Comparison of ENCODE assay signal across 16 mouse cellular contexts in the genomic region with DNA sequence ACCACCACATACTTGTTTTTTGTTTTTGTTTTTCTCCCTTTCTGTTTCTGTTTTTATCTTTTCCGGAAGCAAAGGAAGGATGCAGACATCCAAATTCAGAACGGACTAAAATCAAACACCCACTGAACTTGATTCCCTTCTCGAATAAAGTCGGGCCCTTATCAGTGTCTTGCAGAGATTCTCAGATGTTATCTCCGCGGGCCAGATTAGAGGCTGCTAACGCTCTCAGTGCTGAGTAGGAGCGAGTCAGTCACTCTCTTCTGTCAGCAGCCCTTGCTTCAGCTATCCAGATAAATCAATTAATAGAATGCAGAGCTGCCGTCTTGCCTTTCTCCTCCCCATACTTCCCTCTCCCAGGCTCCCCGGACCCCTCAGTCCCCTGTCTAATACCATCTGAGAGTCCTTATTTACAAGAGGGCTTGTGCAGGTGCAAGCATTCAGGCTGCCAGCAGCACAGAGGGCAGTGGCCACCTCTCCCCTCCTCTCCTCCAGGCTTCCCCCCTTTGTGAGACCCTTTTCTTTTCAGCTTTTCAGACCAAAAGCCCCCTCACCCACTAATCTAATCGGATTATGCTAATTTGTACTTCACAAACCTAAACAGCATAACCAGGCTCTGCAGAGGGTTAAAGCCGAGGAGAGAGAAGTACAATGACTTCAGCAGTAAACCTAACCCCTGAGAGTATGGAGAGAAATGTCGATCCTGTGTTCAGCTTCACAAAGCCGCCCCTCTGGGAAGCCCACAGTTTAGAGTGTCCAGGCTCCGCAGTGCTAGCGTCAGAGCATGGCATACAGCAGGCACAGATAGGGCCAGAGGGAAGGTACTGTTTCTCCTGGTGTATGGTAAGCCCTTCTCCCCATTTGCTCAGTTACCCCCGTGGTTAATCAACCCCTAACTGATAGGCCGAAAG. TPM values are rescaled to one million over a fixed set of nuclear protein-coding genes. Genes with fewer than 3 reads are reported as not detected.
DNase-seq lines count a peak whose midpoint lies in the region; ATAC-seq and TF ChIP-seq lines count a peak whose summit lies in the region.
"Had no signal": no experiment of that assay in that cellular context is flagged by ENCODE, and none has a peak within 500 bp of the region (broad histone marks: within the 10 kb centered on the region; RNA-seq: fewer than 3 reads in every experiment).

No protein-coding gene starts in this region.

- intact Hi-C loops in left cerebral cortex, adult 2 months (cut with DNase I), result no loop called here

- no peaks in the 10 kb centered on the region for H3K27me3 ChIP-seq in neural tube, embryonic 11.5 days (ENCODE audit: control insufficient read depth, insufficient read depth, low read length)
- H3K27me3 ChIP-seq in neural tube, embryonic 15.5 days (replicated peaks), result no peaks in the 10 kb centered on the region
- H3K27me3 ChIP-seq in forebrain, embryonic 11.5 days (ENCODE audit: control insufficient read depth, insufficient read depth, low read length), result no peaks in the 10 kb centered on the region
- no peaks in the 10 kb centered on the region for H3K27me3 ChIP-seq in hindbrain, postnatal 0 days (ENCODE audit: insufficient read depth, low read length)
- H3K27me3 ChIP-seq: megakaryocyte, embryonic 14.5 days had no signal

- H3K27ac ChIP-seq in neural tube, embryonic 11.5 days (ENCODE audit: low read depth, low read length), result no peak overlapping the region
- H3K27ac ChIP-seq in neural tube, embryonic 15.5 days (replicated peaks), result no peak overlapping the region
- H3K27ac ChIP-seq in forebrain, embryonic 11.5 days (ENCODE audit: low read depth, low read length), result peak overlapping the region; percentile 61; the same call in 1 of the 2 replicates
- H3K27ac ChIP-seq in hindbrain, postnatal 0 days, result no peak overlapping the region
- H3K27ac ChIP-seq in left cerebral cortex, adult 2 months, result no peak overlapping the region
- H3K27ac ChIP-seq: limb, embryonic 12.5 days had no signal

- no peak for TF ChIP-seq CTCF in hindbrain, postnatal 0 days (IDR thresholded peaks at IDR 0.05; ENCODE audit: low read depth)
- no peak for TF ChIP-seq CTCF in left cerebral cortex, adult 2 months (IDR thresholded peaks at IDR 0.05)

- peak overlapping the region; percentile 14; the same call in 1 of the 2 replicates for H3K4me2 ChIP-seq in neural tube, embryonic 11.5 days (ENCODE audit: low read depth)
- no peak overlapping the region for H3K4me2 ChIP-seq in neural tube, embryonic 15.5 days
- peak overlapping the region; percentile 19 for H3K4me2 ChIP-seq in forebrain, embryonic 11.5 days (ENCODE audit: low read depth, low read length, severe bottlenecking)
- H3K4me2 ChIP-seq in hindbrain, postnatal 0 days (ENCODE audit: low read depth, low read length), result peak overlapping the region; percentile 8; the same call in 1 of the 2 replicates
- H3K4me2 ChIP-seq: limb, embryonic 12.5 days; lung, embryonic 14.5 days had no signal

- no peak overlapping the region; the same call in 1 of the 2 replicates for H3K9ac ChIP-seq in neural tube, embryonic 11.5 days (ENCODE audit: low read length)
- H3K9ac ChIP-seq in neural tube, embryonic 15.5 days (replicated peaks), result no peak overlapping the region
- peak overlapping the region; percentile 1; the same call in 1 of the 2 replicates for H3K9ac ChIP-seq in forebrain, embryonic 11.5 days (ENCODE audit: low read length)
- H3K9ac ChIP-seq in hindbrain, postnatal 0 days (replicated peaks; ENCODE audit: low read length), result no peak overlapping the region
- H3K9ac ChIP-seq: limb, embryonic 12.5 days; lung, embryonic 14.5 days had no signal

- no peaks in the 10 kb centered on the region for H3K9me3 ChIP-seq in neural tube, embryonic 11.5 days (ENCODE audit: control insufficient read depth, low read length)
- no peaks in the 10 kb centered on the region for H3K9me3 ChIP-seq in neural tube, embryonic 15.5 days (replicated peaks)
- no peaks in the 10 kb centered on the region for H3K9me3 ChIP-seq in forebrain, embryonic 11.5 days (ENCODE audit: control insufficient read depth, low read length)
- no peaks in the 10 kb centered on the region for H3K9me3 ChIP-seq in hindbrain, postnatal 0 days (ENCODE audit: low read length)
- H3K9me3 ChIP-seq: limb, embryonic 12.5 days; megakaryocyte, embryonic 14.5 days had no signal

- 32% methylated on average over 18 of the region's 18 CpGs for WGBS in neural tube, embryonic 11.5 days
- WGBS in neural tube, embryonic 15.5 days, result 24% methylated on average over 18 of the region's 18 CpGs
- 3% methylated on average over 18 of the region's 18 CpGs for WGBS in forebrain, embryonic 11.5 days
- 16% methylated on average over 18 of the region's 18 CpGs for WGBS in hindbrain, postnatal 0 days

- ATAC-seq in neural tube, embryonic 11.5 days (ENCODE audit: insufficient read depth, low FRiP score, low TSS enrichment), result peak; percentile 53
- ATAC-seq in neural tube, embryonic 15.5 days (ENCODE audit: low FRiP score), result no peak
- ATAC-seq in forebrain, embryonic 11.5 days (replicated peaks; ENCODE audit: low FRiP score), result peak; percentile 91
- 0 out of 2 replicates have a peak, but pooled peaks have one; percentile 43 for ATAC-seq in hindbrain, postnatal 0 days

- no peak for DNase-seq in neural tube, embryonic 11.5 days (ENCODE audit: low spot score)
- DNase-seq in forebrain, embryonic 11.5 days (ENCODE audit: low spot score), result peak; percentile 69
- no peak for DNase-seq in hindbrain, postnatal 0 days (ENCODE audit: low spot score)
- DNase-seq in right cerebral cortex, postnatal 25 days, result no peak
- DNase-seq in left cerebral cortex, adult 2 months (ENCODE audit: extremely low spot score in 1 of 2, low spot score in 2 of 2), result no peak
- no peak for DNase-seq in thymus, postnatal 0 days (ENCODE audit: low spot score)
- DNase-seq: cerebellum, postnatal 10 days; gastrocnemius, postnatal 36 days; kidney, adult 9 months; layer of hippocampus, adult 9-11 months; lung, embryonic 14.5 days; thymus, adult 2 months had no signal

- peaks cover 4% of the 10 kb centered on the region; the same call in 1 of the 2 replicates for H3K4me1 ChIP-seq in neural tube, embryonic 11.5 days (ENCODE audit: control insufficient read depth, insufficient read depth, low read length)
- H3K4me1 ChIP-seq in neural tube, embryonic 15.5 days, result peaks cover 10% of the 10 kb centered on the region; the same call in 1 of the 2 replicates
- peaks cover 11% of the 10 kb centered on the region; the same call in 1 of the 2 replicates for H3K4me1 ChIP-seq in forebrain, embryonic 11.5 days (replicated peaks; ENCODE audit: control insufficient read depth, insufficient read depth, low read length)
- H3K4me1 ChIP-seq in hindbrain, postnatal 0 days (ENCODE audit: insufficient read depth, low read length), result no peaks in the 10 kb centered on the region
- H3K4me1 ChIP-seq: megakaryocyte, embryonic 14.5 days had no signal

- no peaks in the 10 kb centered on the region for H3K36me3 ChIP-seq in neural tube, embryonic 11.5 days (ENCODE audit: control insufficient read depth, insufficient read depth, low read length)
- no peaks in the 10 kb centered on the region for H3K36me3 ChIP-seq in neural tube, embryonic 15.5 days
- no peaks in the 10 kb centered on the region for H3K36me3 ChIP-seq in forebrain, embryonic 11.5 days (ENCODE audit: control insufficient read depth, insufficient read depth, low read length)
- no peaks in the 10 kb centered on the region for H3K36me3 ChIP-seq in hindbrain, postnatal 0 days (ENCODE audit: insufficient read depth, low read length)
- H3K36me3 ChIP-seq: limb, embryonic 12.5 days had no signal

- no peak overlapping the region for H3K4me3 ChIP-seq in neural tube, embryonic 11.5 days (ENCODE audit: low read depth, low read length)
- H3K4me3 ChIP-seq in neural tube, embryonic 15.5 days (replicated peaks), result no peak overlapping the region
- no peak overlapping the region for H3K4me3 ChIP-seq in forebrain, embryonic 11.5 days (ENCODE audit: low read depth, low read length)
- H3K4me3 ChIP-seq in hindbrain, postnatal 0 days (ENCODE audit: low read length), result no peak overlapping the region
- no peak overlapping the region for H3K4me3 ChIP-seq in left cerebral cortex, adult 2 months
- H3K4me3 ChIP-seq: erythroblast, embryonic 14.5 days; limb, embryonic 12.5 days; megakaryocyte, embryonic 14.5 days had no signal

RNA-seq across cellular contexts. Expression of gene Tal2, which starts 17.6 kb away (rescaled TPM):
- polyA plus RNA-seq in neural tube, embryonic 11.5 days (2014; fragmentation: Nextera tagmentation; extraction: Ambion mirVana), result 0.20 and 0.28 TPM in 2 replicates
- polyA plus RNA-seq in neural tube, embryonic 15.5 days (2015; fragmentation: Nextera tagmentation; extraction: Ambion mirVana), result 0.11 and 0.17 TPM in 2 replicates
- polyA plus RNA-seq in forebrain, embryonic 11.5 days (2014; fragmentation: Nextera tagmentation; extraction: Ambion mirVana), result 3.1 and 4.0 TPM in 2 replicates
- total RNA-seq in hindbrain, postnatal 0 days (2014; rRNA removed), result 0.42 TPM in 1 of 2 replicates, not detected in the other
- polyA plus RNA-seq in hindbrain, postnatal 0 days (2015; fragmentation: Nextera tagmentation; extraction: Ambion mirVana), result 0.16 TPM in 1 of 2 replicates, not detected in the other
- total RNA-seq in left cerebral cortex, adult 2 months (2021), result under 1 TPM; 0.11 to 0.19 TPM
- 0.08 TPM in 1 of 2 replicates, not detected in the other for polyA plus RNA-seq in thymus, postnatal 0 days (2015; fragmentation: Nextera tagmentation; extraction: Ambion mirVana)
- polyA plus RNA-seq: erythroblast, embryonic 14.5 days had no signal

RNA-seq across cellular contexts. Expression of gene Tmem38b, which starts 28.7 kb away (rescaled TPM):
- polyA plus RNA-seq in neural tube, embryonic 11.5 days (2014; fragmentation: Nextera tagmentation; extraction: Ambion mirVana), result 4.7 and 4.9 TPM in 2 replicates
- 7.2 and 7.4 TPM in 2 replicates for polyA plus RNA-seq in neural tube, embryonic 15.5 days (2015; fragmentation: Nextera tagmentation; extraction: Ambion mirVana)
- polyA plus RNA-seq in forebrain, embryonic 11.5 days (2014; fragmentation: Nextera tagmentation; extraction: Ambion mirVana), result 7.8 and 9.1 TPM in 2 replicates
- total RNA-seq in hindbrain, postnatal 0 days (2014; rRNA removed), result 3.3 and 3.6 TPM in 2 replicates
- polyA plus RNA-seq in hindbrain, postnatal 0 days (2015; fragmentation: Nextera tagmentation; extraction: Ambion mirVana), result 6.2 and 7.0 TPM in 2 replicates
- total RNA-seq in left cerebral cortex, adult 2 months (2021), result 10 to 100 TPM; 11.0 to 14.0 TPM
- polyA plus RNA-seq in thymus, postnatal 0 days (2015; fragmentation: Nextera tagmentation; extraction: Ambion mirVana), result 6.9 TPM in 2 replicates
